Mouse (Mus musculus) hindbrain, postnatal 0 days (tissue): Measurements from ENCODE around the gene Grid2. TPM values are rescaled to one million over a fixed set of nuclear protein-coding genes. Genes with fewer than 3 reads are reported as not detected.

Experiments
- ATAC-seq: fragments of 200-750 bp; cut with Nextera tagmentation; 2 replicates; pipeline ENCODE4 v1.8.0; 2017; ENCODE audit warnings: mild to moderate bottlenecking, moderate TSS enrichment, moderate library complexity
- DNase-seq: peaks from one replicate; pipeline ENCODE4 v3.0.0-alpha.2; 2015; ENCODE audit warnings: low spot score
- H3K27ac ChIP-seq: fragments of 300-500 bp; sonication (generic); 2 replicates; pipeline ENCODE4 v1.5.1; 2014; ENCODE audit warnings: mild to moderate bottlenecking
- H3K27me3 ChIP-seq: fragments of 300-500 bp; sonication (generic); 2 replicates; pipeline ENCODE4 v1.6.1; 2014; ENCODE audit warnings: low read length, mixed read lengths; ENCODE audit not compliant: insufficient read depth
- H3K36me3 ChIP-seq: fragments of 300-500 bp; sonication (generic); 2 replicates; pipeline ENCODE4 v1.6.1; 2014; ENCODE audit warnings: low read length, mixed read lengths; ENCODE audit not compliant: insufficient read depth
- H3K4me1 ChIP-seq: fragments of 300-500 bp; sonication (generic); 2 replicates; pipeline ENCODE4 v1.6.1; 2014; ENCODE audit warnings: antibody characterized with exemption, low read length, mixed read lengths; ENCODE audit not compliant: insufficient read depth
- H3K4me2 ChIP-seq: fragments of 300-500 bp; sonication (generic); 2 replicates; pipeline ENCODE4 v1.6.1; 2014; ENCODE audit warnings: low read depth, mild to moderate bottlenecking, low read length, moderate library complexity, mixed read lengths
- H3K4me3 ChIP-seq: fragments of 300-500 bp; sonication (generic); 2 replicates; pipeline ENCODE4 v1.5.1; 2014; ENCODE audit warnings: low read length
- H3K9ac ChIP-seq: fragments of 300-500 bp; sonication (generic); replicated peaks from 2 replicates; pipeline ENCODE4 v1.6.1; 2014; ENCODE audit warnings: mild to moderate bottlenecking, low read length, moderate library complexity, mixed read lengths
- H3K9me3 ChIP-seq: fragments of 300-500 bp; sonication (generic); 2 replicates; pipeline ENCODE4 v1.6.1; 2016; ENCODE audit warnings: low read length, mixed read lengths
- CTCF ChIP-seq: IDR thresholded peaks from 2 replicates; pipeline ENCODE4 v1.5.1; 2016; ENCODE audit warnings: antibody characterized with exemption, control low read depth, low read depth
- WGBS: fragments of 180-500 bp; shearing (Covaris S2); extraction: QIAGEN DNeasy Blood & Tissue Kit; methylation state at CpG from one replicate; pipeline ENCODE4 v1.1.7; 2014; 5-methylcytosine and 5-hydroxymethylcytosine counted together
- polyA plus RNA-seq: library from polyadenylated mRNA; unstranded; fragments of >200 nt; fragmentation: Nextera tagmentation; extraction: Ambion mirVana; gene quantifications from 2 replicates; pipeline ENCODE4 v1.2.1, GENCODE M21; 2015
- total RNA-seq: library from RNA; depleted of rRNA; stranded (reverse); fragments of >200 nt; gene quantifications from 2 replicates; pipeline ENCODE4 v1.2.3, GENCODE M21; 2014

The Grid2 gene
- total and polyA plus RNA-seq, 2 experiments from 2014 or later = 19.5 to 51.0 TPM

- ATAC-seq (no peak), DNase-seq (peak; percentile 31)
- H3K4me3 ChIP-seq = no peak overlapping the region
- no peaks in the 10 kb centered on the region for H3K27me3 ChIP-seq
- TF ChIP-seq CTCF = peak; percentile 45
- no peaks in the 10 kb centered on the region for H3K4me1 ChIP-seq
- no peaks in the 10 kb centered on the region for H3K36me3 ChIP-seq
- no peak overlapping the region for H3K9ac ChIP-seq
- no peaks in the 10 kb centered on the region for H3K9me3 ChIP-seq
- H3K4me2 ChIP-seq = no peak overlapping the region
- WGBS = 58% methylated on average over 3 of the region's 3 CpGs
- no peak overlapping the region for H3K27ac ChIP-seq
These were observed 1072.2 kb downstream of the Grid2 start for GRCm38 (mm10) chr6:64327876-64328275.

- no peaks in the 10 kb centered on the region for H3K27me3 ChIP-seq
- TF ChIP-seq CTCF = no peak
- DNase-seq = no peak
- no peak overlapping the region for H3K27ac ChIP-seq
- ATAC-seq = no peak
- H3K4me1 ChIP-seq = no peaks in the 10 kb centered on the region
- H3K9ac ChIP-seq = no peak overlapping the region
- 89% methylated on average over 4 of the region's 4 CpGs for WGBS
- H3K4me3 ChIP-seq = no peak overlapping the region
- H3K36me3 ChIP-seq = no peaks in the 10 kb centered on the region
- no peaks in the 10 kb centered on the region for H3K9me3 ChIP-seq
- H3K4me2 ChIP-seq = no peak overlapping the region
These were observed 1142.9 kb downstream of the Grid2 start for GRCm38 (mm10) chr6:64398413-64399098.

DNA sequence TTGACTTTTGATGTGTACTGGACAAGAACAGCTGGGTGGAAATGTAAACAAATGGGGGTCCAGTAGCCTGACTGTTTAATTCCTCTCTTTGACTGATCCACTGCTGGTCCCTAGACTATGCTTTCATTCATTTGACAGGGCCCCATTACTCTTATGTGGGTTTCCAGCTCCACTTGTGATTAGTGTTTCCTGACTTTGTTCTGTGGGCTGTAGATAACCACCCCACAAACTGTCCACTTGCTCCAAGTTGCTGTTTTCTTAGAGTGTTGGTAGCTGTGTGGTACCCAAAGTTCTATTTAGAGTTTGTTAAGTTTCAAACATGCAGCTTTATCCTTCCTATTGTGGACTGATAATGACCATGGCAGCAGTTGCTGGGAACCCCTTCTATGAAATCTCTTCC, 1172.0 kb downstream of the Grid2 start:
- DNase-seq (no peak), ATAC-seq (no peak)
- TF ChIP-seq CTCF = no peak
- H3K27ac ChIP-seq = no peak overlapping the region
- no peak overlapping the region for H3K4me3 ChIP-seq
- H3K4me1 ChIP-seq = no peaks in the 10 kb centered on the region
- H3K27me3 ChIP-seq = no peaks in the 10 kb centered on the region
- no peaks in the 10 kb centered on the region for H3K9me3 ChIP-seq
- H3K36me3 ChIP-seq = no peaks in the 10 kb centered on the region
- H3K4me2 ChIP-seq = no peak overlapping the region
- H3K9ac ChIP-seq = no peak overlapping the region

DNA sequence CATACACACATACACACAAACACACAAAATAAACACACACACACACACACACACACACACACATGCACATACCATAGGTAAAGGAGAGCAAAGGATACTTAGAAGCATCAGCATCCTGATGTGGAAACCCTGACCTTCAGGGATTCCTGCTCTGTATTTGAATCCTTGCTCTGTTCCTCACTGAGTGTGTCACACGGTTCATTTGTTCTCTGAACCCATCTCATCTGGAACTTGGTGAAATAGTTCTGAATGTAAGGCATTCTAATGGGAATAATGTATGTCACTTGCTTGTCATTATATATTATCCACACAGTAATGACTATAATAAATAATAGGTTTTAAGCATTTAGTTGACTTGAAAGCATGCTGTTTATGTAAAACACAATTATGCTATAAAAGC, 1173.2 kb downstream of the Grid2 start:
- no peak for ATAC-seq
- Histone ChIP-seq H3K9me3 (no peaks in the 10 kb centered on the region), H3K36me3 (no peaks in the 10 kb centered on the region), H3K27ac (no peak overlapping the region), H3K27me3 (no peaks in the 10 kb centered on the region), H3K9ac (no peak overlapping the region), H3K4me3 (no peak overlapping the region), H3K4me2 (no peak overlapping the region), H3K4me1 (no peaks in the 10 kb centered on the region)
- no peak for DNase-seq
- WGBS = 29% methylated on average over 1 of the region's 1 CpGs
- no peak for TF ChIP-seq CTCF

DNA sequence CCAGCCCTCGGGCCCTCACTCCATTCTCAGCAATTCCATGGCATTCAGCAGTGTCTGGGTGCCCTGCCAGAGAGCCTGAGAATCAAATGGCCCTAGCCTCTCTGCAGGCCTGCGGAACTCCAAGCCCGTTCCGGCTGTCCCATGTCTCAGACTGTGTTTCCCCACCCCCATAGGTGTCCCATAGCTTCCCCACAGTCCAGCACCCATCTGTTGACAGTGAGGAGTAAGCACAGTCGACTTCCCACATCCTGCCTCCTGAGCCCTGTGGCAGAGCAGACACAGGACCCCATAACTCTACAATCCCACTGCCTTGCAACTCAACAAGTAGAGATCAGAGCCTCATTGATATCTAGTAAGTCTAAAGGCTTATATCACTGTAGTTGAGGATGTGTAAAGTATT, 1192.5 kb downstream of the Grid2 start:
- ATAC-seq (no peak), DNase-seq (no peak)
- Histone ChIP-seq H3K27me3 (no peaks in the 10 kb centered on the region), H3K9me3 (no peaks in the 10 kb centered on the region), H3K4me3 (no peak overlapping the region), H3K27ac (no peak overlapping the region), H3K4me1 (no peaks in the 10 kb centered on the region), H3K36me3 (no peaks in the 10 kb centered on the region), H3K9ac (no peak overlapping the region), H3K4me2 (no peak overlapping the region)
- TF ChIP-seq CTCF = no peak
- WGBS = 81% methylated on average over 5 of the region's 5 CpGs

GRCm38 (mm10) chr6:64448864-64449355, 1193.2 kb downstream of the Grid2 start:
- Histone ChIP-seq H3K9me3 (no peaks in the 10 kb centered on the region), H3K4me1 (no peaks in the 10 kb centered on the region), H3K27me3 (no peaks in the 10 kb centered on the region), H3K4me2 (no peak overlapping the region), H3K9ac (no peak overlapping the region), H3K36me3 (no peaks in the 10 kb centered on the region), H3K4me3 (no peak overlapping the region), H3K27ac (no peak overlapping the region)
- ATAC-seq = no peak
- TF ChIP-seq CTCF = no peak
- WGBS = 56% methylated on average over 4 of the region's 4 CpGs
- no peak for DNase-seq

- H3K36me3 ChIP-seq = no peaks in the 10 kb centered on the region
- no peak overlapping the region for H3K4me2 ChIP-seq
- no peak for TF ChIP-seq CTCF
- no peaks in the 10 kb centered on the region for H3K27me3 ChIP-seq
- no peaks in the 10 kb centered on the region for H3K4me1 ChIP-seq
- no peak overlapping the region for H3K4me3 ChIP-seq
- WGBS = 88% methylated on average over 3 of the region's 3 CpGs
- H3K9me3 ChIP-seq = no peaks in the 10 kb centered on the region
- ATAC-seq = no peak
- no peak for DNase-seq
- H3K9ac ChIP-seq = no peak overlapping the region
- no peak overlapping the region for H3K27ac ChIP-seq
These were observed 1195.1 kb downstream of the Grid2 start for GRCm38 (mm10) chr6:64450770-64451169.
